Mouse (Mus musculus): ENCODE measurements around the gene Skor1.

Skor1 gene

DNA sequence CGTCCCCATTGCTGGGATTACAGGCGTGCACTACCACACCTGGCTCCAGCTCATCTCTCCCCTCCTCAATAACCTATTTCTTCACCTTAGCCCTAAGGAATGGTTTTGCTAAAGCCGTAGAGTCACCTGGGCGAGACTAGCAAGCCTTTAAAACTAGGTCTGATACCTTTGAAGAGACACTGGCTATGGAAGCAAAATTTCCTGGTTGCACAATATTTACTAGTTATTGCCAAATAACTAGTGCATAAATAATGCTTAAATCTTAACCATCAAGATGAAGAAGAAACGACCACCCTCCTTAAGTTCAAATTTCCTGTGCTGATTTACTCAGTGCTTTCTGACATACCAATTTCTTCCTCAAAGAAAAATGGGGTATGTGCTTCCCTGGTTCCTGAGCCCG lies 15.1 kb downstream of the Skor1 start:
- DNase-seq (ENCODE audit: low spot score): no peak

DNA sequence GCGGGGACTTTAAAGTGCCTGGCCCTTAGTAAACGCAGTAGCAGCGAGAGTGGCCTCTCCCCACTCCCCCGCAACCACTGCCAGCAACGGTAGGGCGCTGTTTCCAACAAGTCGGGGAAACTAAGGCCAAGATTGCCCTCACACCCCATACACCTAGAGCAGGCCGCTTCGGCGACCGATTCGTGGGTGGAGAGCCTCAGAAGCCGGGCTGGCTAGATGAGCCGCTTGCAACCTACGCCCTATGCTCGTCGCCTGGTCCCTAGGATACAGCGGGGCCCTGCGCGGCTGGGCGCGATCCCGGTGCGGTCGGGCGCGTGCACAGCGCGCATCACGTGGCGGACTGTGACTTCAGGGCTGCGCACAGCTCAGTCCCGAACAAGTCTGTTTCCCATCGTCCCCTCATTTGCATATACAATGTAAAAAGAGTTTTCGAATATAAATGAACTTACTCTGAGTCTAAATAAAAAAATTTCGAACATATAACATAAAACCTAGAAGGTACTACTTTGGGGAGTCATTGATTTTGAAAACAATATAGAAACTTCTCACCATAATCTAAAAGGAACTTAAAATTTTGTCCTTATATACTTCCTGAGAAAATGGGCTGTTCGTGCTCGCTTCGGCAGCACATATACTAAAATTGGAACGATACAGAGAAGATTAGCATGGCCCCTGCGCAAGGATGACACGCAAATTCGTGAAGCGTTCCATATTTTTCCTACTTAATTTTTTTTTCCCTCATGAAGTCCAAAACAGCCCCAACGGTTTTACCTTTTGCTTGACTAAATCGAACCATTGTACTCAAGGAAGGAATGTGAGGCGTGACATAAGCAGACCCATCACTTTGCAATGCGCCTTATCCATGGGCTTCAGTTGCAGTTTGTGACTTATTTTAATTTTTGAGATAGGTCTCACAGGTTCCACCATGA lies 15.8 kb downstream of the Skor1 start:
- peak; percentile 90 for DNase-seq (ENCODE audit: low spot score)

DNA sequence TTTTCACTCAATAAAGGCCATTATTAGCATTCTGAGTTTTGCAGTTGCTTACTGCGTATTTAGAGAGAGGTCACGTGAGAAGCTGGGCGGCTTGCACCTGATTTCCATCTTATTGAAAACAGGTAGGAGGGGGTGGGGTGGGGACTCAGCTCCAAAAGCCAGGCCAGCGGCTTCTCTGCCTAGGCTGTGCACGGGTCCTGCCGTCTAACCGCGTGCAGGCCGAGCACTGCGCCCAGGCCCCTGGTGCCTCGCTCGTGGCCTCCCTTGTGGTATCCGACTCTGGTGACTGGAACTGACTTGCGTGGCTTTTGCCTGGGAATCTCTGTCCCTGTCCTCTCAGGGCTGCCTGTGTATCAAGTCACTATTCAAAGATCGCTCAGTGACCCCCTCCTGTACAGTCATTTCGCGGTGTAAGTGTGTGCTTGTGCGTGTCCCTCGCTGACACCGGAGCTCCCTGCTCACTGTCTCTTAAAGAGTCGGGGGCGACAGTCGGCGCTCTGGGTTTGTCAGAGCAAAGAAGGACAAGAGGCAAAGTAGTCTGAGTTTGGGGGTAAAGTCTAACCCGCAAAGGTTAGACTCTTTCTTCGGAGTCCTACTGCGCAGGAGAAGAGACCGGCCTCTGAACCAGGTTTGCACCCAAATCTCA lies 16.7 kb downstream of the Skor1 start:
- no peak for DNase-seq (ENCODE audit: low spot score)

DNA sequence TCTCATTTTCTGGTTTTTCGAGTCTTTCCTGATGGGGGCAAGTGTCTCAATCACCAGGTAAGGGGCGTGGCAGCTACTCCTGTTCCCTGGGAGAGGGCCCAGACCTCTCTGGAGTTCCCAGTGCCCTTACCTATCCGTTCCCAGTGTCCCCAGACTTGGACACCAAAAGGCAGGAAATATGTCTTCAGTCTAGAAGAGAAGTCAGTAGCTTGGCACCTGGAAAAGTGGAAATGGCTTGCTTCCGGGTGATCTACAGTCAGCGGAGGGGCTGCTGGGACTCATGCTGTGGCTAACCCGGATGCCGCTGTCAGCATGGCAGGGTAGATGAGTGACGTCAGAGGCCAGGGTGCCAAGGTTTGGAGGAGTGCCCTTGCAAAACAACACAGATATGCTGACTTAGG lies 19.1 kb downstream of the Skor1 start:
- no peak for DNase-seq (ENCODE audit: low spot score)

DNA sequence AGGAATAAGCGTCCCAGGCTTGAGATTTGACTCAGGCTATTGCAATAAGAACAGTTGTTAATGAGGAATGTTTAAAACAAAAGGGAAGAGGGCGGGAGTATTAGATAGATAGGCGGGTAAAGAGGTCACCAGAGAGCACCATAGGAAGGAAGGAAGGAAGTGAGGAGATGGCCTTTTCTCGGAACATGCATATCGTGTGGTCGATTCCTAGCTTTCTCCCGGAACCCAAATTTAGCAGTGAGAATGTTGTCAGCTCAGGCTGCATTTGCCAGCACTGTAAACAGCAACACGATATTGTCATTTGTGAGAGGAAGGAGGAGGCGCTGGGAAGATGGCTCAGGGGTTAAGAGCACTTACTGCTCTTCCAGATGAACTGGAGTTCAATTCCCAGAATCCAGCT lies 24.2 kb downstream of the Skor1 start:
- DNase-seq (ENCODE audit: low spot score): no peak

DNA sequence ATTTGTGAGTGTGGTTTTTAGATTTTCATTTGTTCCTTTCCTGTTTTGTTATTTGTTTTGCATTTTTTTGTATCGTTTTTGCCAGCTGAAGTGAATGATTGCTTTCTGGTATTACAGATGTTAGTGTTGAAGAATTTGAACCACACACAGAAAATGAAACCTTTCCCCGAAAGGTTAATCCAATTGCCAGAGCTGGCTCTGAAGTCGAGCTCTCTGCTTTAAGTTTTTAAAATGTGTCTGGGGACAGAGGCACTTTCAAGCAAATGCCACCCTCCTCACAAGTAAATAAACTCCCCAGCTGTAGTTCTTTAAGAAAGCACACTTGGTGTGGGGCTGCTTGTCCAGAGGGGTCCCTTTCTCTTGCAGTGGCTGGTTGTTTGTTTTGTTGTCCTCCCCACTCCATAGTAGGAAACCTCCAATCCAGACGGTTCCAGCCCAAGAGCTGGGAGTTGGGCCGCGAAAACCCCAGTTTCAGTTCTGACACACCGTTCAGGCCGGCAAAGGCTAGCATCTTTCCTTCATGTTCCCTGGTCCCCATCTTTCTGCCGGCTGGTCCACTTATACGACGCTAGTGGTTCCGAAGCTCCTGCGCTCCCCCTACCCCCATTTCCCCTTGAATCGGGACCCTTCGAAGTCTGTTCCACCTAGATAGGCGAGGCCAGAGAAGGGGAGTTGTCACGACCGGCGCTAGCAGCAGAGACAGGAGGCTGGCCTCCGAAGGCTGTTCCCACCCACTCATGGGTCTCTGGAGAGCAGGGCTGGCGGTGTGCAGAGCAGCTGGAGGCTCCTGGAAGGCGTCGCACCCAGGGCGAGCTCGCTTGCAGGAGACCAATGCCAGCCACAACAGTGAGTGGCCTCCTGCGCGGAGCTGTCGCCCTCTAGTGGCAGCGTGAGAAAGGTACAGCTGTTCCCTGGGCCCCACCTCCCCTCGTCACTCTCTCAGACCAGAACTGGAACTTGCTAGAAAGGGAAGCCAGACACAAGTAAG lies 25.0 kb downstream of the Skor1 start:
- DNase-seq (ENCODE audit: low spot score): peak; percentile 83

DNA sequence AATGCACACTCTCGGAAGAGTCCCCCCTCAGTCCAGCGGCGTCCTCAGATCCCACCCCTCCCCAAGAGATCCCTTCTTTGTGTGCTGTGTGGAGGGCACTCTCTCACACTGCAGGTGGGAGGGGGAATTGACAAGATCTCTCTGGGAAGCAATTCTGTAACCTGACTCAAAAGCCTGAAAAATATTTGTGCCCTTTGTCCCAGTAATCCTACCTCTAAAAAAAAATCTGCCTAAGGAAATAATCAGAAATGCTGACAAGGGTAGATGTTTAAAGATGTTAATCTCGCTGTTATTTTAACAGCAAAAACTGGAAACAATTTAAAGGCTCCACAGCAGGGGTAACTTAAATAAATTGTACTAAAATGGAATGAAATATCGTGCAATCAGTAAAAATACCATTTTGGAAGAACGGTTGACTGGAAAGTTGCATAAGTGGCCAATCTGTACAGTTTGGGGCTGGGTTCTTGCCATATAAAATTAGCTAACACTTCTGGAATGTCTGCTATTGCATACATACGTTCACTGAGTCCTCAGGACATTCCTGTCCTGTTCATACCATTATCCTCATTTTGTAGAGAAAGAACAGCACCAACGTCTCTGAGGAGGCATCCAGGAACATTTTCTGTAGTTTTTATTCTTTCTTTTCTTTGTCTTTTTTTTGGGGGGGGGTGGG lies 26.5 kb downstream of the Skor1 start:
- no peak for DNase-seq (ENCODE audit: low spot score)

DNA sequence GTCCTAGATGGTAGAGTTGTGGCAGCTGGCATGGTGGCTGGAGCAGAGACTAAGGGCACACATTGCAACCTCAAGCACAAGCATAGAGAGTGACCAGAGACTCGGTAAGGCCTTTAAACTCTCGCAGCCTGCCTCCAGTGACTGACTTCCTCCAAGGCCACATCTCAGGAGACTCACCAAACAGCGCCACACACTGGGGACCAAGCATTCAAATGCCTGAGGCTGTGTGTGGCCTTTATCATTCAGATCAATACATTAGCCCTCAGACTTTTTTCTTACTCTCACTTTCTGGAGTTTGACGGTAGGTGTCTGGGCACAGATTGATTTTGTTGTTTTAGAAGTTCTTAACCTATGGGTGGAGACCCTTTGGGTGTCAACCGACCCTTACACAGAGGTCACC lies 30.4 kb downstream of the Skor1 start:
- no peak for DNase-seq (ENCODE audit: low spot score)

DNA sequence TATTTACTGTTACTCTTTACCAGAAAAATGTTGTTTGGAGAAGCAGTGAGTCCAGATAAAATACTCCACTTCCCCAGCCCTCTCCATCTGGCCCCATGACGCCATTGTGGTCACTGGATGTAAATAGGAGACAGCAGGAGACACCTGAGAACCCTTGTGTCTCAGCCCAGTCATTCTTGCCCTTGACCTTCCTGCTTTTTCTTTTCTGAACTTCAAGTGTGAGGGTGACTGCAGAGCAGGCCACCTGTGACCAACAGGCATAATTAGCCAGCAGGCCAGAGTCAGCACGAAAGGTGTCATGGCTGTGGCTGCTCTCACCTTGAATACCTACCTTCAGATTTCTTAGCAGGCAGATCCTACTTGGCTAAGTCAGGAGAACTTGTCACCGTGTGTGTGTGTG lies 36.2 kb downstream of the Skor1 start:
- no peak for DNase-seq (ENCODE audit: low spot score)

DNA sequence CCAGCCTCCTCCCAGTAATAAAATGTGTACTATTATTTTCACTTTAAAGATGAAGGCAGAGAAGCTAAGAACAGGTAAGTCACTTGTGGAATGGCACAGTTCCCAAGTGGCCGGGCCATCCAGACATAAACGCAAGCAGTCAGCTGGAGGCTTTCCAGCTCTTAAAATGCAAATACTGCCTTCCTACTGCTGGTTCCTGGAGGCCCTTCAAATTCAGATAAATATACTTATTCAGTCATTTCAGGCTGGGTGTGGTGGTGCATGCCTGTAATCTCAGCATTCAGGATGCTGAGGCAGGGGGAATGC lies 39.0 kb downstream of the Skor1 start:
- DNase-seq (ENCODE audit: low spot score): no peak

DNA sequence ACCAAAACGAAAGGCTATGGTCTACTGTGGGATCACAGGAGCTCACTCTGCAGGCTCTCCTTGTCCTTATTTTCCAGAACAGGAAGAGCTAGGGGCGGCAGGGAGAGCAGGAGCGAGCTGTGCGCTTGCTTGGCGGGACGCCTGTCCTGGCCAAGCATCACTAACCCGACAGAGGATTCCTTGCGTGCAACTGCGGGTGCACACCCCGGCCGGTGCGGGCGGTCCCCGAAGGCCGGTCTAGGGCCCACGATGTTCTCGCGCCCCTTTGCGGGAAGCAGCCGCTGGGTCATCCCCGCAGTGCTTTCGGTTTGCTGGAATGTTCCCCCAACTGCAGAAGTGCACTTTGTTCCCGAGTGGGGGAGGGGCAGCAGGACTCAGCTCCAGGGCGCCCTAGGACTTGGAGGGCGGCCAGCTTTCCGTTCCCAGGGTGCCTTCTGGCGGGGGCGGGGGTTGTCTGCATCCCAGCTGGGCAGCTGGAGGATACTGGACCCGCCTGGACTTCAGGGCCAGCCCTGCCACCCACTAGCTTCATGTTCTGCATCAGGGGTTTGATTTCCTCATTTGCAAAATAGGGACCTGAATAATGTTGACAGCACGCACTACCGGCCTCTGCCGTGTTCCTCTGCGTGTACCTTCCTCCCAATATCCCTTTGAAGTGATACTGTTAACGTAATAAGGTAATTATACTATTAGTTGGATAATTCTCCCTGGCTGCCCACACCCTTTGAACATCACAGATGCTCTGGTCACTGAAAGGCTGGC lies 39.6 kb downstream of the Skor1 start:
- peak; percentile 85 for DNase-seq (ENCODE audit: low spot score)

DNA sequence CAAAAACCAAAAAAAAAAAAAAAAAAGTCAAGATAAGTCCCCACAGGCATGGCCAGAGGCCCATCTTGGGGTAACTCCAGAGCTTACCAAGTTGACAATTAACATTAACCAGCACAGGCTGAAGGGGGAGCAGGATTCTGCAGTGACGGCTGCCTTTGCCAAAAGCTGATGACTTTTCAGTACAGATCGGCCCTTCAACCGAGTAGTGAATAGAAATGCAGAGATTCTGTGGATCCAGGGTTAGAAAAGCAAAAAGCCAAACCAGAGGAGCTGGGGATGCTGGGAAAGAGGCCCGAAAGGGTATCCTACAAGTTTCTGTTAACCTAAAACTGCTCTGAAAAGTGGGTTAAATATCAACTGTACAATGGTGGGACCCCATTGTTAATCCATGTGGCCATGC lies 40.2 kb downstream of the Skor1 start:
- no peak for DNase-seq (ENCODE audit: low spot score)

DNA sequence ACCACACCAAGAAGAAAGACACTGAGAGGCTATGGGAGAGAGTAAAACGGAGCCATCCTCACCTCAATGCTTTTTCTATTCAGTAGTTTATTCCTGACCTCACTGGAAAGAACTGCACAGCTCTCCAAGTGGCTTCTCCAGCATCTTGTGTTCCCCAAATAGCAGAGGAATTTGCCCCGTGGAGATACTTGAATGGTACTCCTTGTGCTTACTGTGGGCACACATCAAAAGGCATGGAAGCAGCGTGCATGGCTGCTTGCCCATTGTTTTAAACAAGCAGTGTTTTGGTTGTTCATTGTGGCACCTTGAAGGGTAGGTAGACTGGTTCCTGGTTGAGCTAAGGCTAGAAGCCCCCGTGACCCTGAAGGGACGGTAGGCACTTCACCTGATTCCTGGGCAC lies 48.1 kb downstream of the Skor1 start:
- no peak for DNase-seq (ENCODE audit: low spot score)

DNA sequence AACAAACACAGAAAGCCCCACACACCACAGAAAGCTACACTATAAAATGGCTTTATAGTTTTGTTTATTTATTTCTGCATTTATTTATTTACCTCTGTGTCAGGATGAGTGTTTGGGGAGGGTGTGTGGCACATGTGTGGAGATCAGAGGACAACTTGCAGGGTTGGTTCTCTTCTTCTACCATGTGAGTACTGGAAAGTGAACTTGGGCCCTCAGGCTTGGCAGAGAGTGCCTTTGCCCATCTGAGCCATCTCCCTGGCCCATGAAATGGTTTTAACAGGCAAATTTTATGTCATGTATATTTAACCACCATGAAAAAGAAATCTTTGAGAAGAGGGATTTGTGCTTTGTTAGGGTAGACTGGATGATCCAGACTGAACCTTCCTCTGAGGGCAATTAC lies 48.9 kb downstream of the Skor1 start:
- DNase-seq (ENCODE audit: low spot score): no peak

DNA sequence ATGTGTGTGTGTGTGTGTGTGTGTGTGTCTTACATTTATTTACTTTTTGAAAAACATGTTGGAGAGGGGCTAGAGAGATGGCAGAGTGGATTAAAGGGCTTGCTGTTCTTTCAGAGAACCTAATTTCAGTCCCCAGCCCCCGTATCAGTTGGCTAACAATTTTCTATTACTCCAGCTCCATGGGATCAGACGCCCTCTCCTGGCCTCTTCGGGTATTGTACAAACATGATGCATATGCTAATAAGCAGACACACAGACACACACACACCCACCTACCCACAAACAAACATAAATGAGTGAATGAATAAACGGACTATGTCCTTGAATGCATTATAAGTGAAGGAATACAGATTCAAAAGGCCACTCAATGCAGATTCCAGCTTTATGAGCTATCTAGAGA lies 49.4 kb downstream of the Skor1 start:
- DNase-seq (ENCODE audit: low spot score): no peak

DNA sequence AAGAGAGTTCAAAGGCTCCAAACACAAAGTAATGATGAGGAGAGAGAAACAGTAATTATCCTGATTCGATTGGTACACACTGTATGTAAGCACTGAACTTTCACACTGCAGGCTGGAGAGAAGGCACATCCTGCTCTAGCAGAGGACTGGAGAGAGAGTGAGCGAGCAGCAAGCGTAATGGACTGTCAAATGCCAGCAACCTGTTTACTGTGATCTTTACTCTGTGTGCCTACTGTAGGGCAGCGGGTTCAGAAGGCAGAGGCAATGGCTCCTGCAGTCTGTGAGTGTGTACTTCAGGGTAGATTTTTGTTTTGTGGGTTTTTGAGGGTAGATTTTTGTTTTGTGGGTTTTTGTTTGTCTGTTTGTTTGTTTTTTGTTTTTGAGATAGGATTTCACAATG lies 49.9 kb downstream of the Skor1 start:
- DNase-seq (ENCODE audit: low spot score): no peak

DNA sequence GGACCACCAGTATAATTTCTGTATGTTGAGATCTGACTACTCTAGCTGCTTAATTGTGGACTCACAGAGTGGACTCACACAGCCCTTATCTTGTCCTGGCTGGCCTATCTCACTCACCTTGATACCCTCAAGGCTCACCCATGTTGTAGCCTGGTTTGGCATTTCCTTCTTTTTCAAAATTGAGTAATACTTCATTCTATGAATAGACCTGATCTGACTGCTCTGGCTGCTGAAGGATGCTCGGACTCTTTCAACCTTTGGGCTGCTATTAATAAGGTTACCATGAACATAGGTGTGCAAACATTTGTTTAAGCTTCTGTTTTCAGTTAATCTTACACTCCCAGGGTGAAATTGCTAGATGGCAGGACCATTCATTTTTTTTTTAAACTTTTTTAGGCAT lies 51.6 kb downstream of the Skor1 start:
- no peak for DNase-seq (ENCODE audit: low spot score)

DNA sequence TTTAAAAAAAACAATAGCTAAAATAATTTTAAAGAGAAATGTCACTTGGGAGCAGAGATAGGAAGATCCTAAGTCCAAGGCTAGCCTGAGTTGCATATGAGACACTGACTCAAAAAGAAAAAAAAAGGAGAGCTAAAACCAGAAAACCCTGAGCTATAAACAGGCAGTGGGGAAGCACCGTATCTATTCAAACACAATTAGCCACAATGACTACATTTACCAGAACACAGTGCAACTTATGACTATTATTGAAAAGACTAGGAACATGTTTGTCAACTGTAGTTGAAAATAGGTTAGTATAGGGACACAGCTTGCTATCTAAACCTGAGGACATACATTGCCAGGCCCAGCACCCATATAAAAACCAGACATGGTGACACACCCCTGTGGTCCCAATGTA lies 54.7 kb downstream of the Skor1 start:
- DNase-seq (ENCODE audit: low spot score): no peak

DNA sequence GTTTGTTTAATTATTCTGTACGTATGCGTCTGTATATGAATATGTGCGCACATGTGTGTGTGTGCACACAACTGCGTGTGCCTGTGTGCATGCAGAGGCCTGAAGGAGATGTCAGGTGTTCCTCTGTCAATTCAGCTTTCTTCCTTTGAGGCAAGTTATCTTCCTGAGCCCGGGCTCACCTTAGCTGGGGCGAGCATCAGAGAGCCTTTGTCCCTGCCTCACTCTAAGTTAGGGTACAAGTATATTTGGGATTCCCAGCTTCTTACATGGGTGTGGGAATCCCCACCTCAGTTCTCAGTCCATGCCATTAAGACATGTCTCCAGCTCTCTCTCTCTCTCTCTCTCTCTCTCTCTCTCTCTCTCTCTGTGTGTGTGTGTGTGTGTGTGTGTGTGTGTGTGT lies 56.2 kb downstream of the Skor1 start:
- DNase-seq (ENCODE audit: low spot score): no peak

DNA sequence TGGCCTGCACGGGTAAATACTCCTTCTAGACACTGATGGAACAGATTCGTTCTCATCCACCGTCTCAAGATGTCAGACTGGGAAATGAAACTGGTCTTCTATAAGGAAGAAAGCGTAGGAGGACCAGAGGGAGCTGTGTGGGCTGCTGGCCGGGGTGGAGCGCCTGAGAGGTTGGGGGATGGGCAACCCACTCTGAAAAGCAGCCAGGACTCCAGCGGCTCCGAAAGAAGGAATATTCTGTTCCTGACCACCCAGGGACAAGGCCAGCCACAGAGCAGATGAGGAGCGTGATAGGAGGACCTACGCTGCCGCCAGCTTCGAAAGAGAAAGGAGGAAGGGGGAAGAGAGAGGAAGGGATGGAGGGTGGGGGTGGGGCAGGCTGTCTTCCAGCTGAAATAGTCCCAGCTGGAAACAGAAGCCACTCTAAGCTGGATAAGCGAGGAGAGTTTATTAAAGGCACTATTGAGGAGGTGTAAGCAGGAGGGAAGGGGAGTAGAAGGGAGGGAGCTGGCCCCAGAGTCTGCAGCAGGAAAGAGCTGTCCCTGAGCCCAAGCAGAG lies 56.7 kb downstream of the Skor1 start:
- peak; percentile 48 for DNase-seq (ENCODE audit: low spot score)

All from layer of hippocampus, adult 9-10 months (tissue).